ENCODE assay signal across 8 mouse cellular contexts in genomic region chr6:114577319-114577718, GRCm38 (mm10).
DNase-seq lines count a peak whose midpoint lies in the region; ATAC-seq and TF ChIP-seq lines count a peak whose summit lies in the region.
"Not testable (repeated sequence)": the region's sequence is repeated elsewhere in the genome, so short reads cannot be mapped to it uniquely, and the experiment has no call there.

No protein-coding gene starts in this region.

- H3K27ac ChIP-seq in intestine, embryonic 14.5 days (ENCODE audit: low read depth); left cerebral cortex, adult 2 months: not testable (repeated sequence)

- not testable (repeated sequence) for H3K9ac ChIP-seq in intestine, embryonic 14.5 days (ENCODE audit: low read length)

- not testable (repeated sequence) for H3K27me3 ChIP-seq in intestine, embryonic 14.5 days (replicated peaks; ENCODE audit: control insufficient read depth, insufficient read depth, low read length)

- H3K4me3 ChIP-seq in intestine, embryonic 14.5 days (ENCODE audit: low read depth, low read length); left cerebral cortex, adult 2 months: not testable (repeated sequence)

- H3K36me3 ChIP-seq in intestine, embryonic 14.5 days (ENCODE audit: control insufficient read depth, insufficient read depth, low read length): not testable (repeated sequence)

- WGBS in intestine, embryonic 14.5 days: 10% methylated on average over 6 of the region's 15 CpGs

- H3K4me2 ChIP-seq in intestine, embryonic 14.5 days (ENCODE audit: low read length): not testable (repeated sequence)

- not testable (repeated sequence) for H3K9me3 ChIP-seq in intestine, embryonic 14.5 days (ENCODE audit: control insufficient read depth, low read length)

- ATAC-seq in intestine, embryonic 14.5 days (replicated peaks; ENCODE audit: low FRiP score, low TSS enrichment, low read depth): not testable (repeated sequence)

- intact Hi-C loops in left cerebral cortex, adult 2 months (cut with DNase I): not testable (repeated sequence)

- DNase-seq in WW6 (ENCODE audit: low read depth, low spot score): peak; percentile 52
- DNase-seq in embryo, embryonic 10 days (ENCODE audit: low spot score): peak; percentile 69
- peak; percentile 10 for DNase-seq in gastrocnemius, postnatal 25 days
- DNase-seq in intestine, embryonic 14.5 days (ENCODE audit: low spot score): peak; percentile 80
- peak; percentile 34 to 43 for DNase-seq in left cerebral cortex, adult 2 months (ENCODE audit: extremely low spot score in 1 of 2, low spot score in 2 of 2)
- peak; percentile 28 for DNase-seq in lung, postnatal 36 days
- DNase-seq in right cerebral cortex, postnatal 14 days: peak; percentile 67
- peak; percentile 23 for DNase-seq in urinary bladder, adult 2 months (ENCODE audit: low spot score)

- not testable (repeated sequence) for TF ChIP-seq CTCF in left cerebral cortex, adult 2 months (IDR thresholded peaks at IDR 0.05)

- not testable (repeated sequence) for H3K4me1 ChIP-seq in intestine, embryonic 14.5 days (replicated peaks; ENCODE audit: control insufficient read depth, insufficient read depth, low read length)

Comparison
In these comparisons a context has a peak if more than half of its experiments do, and no peak if none do; other contexts are left out.
1. DNase-seq: peak in every context shown above with its lines; median percentile 80 in intestine, embryonic 14.5 days; 69 in embryo, embryonic 10 days; 67 in right cerebral cortex, postnatal 14 days; 52 in WW6; 38 in left cerebral cortex, adult 2 months; 28 in lung, postnatal 36 days; 23 in urinary bladder, adult 2 months; 10 in gastrocnemius, postnatal 25 days.